Mouse (Mus musculus): ENCODE measurements at regions not wholly inside any gene's neighbourhood (a gene's known extent, or its start where the extent isn't known, plus 50 kb on each side); places are given as distances from the start of the nearest gene placed in this dataset.
A peak's percentile ranks its signal among the peaks of the same experiment; 100 is the strongest.

GRCm38 (mm10) chr3:68758609-68759008 is 68.2 kb downstream of the Il12a start:
- DNase-seq = no peak

- DNase-seq = peak; percentile 34
Observed at GRCm38 (mm10) chr3:68759375-68759774, 68.9 kb downstream of the Il12a start.

- no peak for DNase-seq
Observed at GRCm38 (mm10) chr3:68760806-68761205, 70.4 kb downstream of the Il12a start.

GRCm38 (mm10) chr3:68761242-68761625 is 70.8 kb downstream of the Il12a start:
- no peak for DNase-seq

GRCm38 (mm10) chr3:68761626-68762331 is 71.3 kb downstream of the Il12a start:
- no peak for DNase-seq

GRCm38 (mm10) chr3:68762988-68763387 is 72.5 kb downstream of the Il12a start:
- DNase-seq = no peak

GRCm38 (mm10) chr3:68764336-68764735 is 73.9 kb downstream of the Il12a start:
- no peak for DNase-seq

- DNase-seq = peak; percentile 72
Observed at GRCm38 (mm10) chr3:68764917-68765598, 74.6 kb downstream of the Il12a start.

- DNase-seq = no peak
Observed at GRCm38 (mm10) chr3:68771579-68771978, 81.1 kb downstream of the Il12a start.

- no peak for DNase-seq
Observed at GRCm38 (mm10) chr3:68777801-68778200, 87.4 kb downstream of the Il12a start.

GRCm38 (mm10) chr3:68778354-68779040 is 88.1 kb downstream of the Il12a start:
- no peak for DNase-seq

- DNase-seq = no peak
Observed at GRCm38 (mm10) chr3:68780843-68781242, 88.5 kb upstream of the 1110032F04Rik start.

GRCm38 (mm10) chr3:68781466-68781865 is 87.9 kb upstream of the 1110032F04Rik start:
- DNase-seq = no peak

- no peak for DNase-seq
Observed at GRCm38 (mm10) chr3:68782363-68782762, 87.0 kb upstream of the 1110032F04Rik start.

GRCm38 (mm10) chr3:68783666-68784416 is 85.5 kb upstream of the 1110032F04Rik start:
- DNase-seq = no peak

GRCm38 (mm10) chr3:68786771-68787170 is 82.6 kb upstream of the 1110032F04Rik start:
- no peak for DNase-seq

- DNase-seq = no peak
Observed at GRCm38 (mm10) chr3:68787385-68788175, 81.8 kb upstream of the 1110032F04Rik start.

- no peak for DNase-seq
Observed at GRCm38 (mm10) chr3:68789491-68789890, 79.9 kb upstream of the 1110032F04Rik start.

- no peak for DNase-seq
Observed at GRCm38 (mm10) chr3:68790466-68790865, 78.9 kb upstream of the 1110032F04Rik start.

- DNase-seq = no peak
Observed at GRCm38 (mm10) chr3:68792883-68793282, 76.5 kb upstream of the 1110032F04Rik start.

- DNase-seq = no peak
Observed at GRCm38 (mm10) chr3:68793923-68794322, 75.5 kb upstream of the 1110032F04Rik start.

All from gastrocnemius, postnatal 25 days (tissue).